In genomic region chr10:94344631-94345417, GRCm38 (mm10) we compare ENCODE assay signal across 16 mouse cellular contexts. TPM values are rescaled to one million over a fixed set of nuclear protein-coding genes. Genes with fewer than 3 reads are reported as not detected.
DNase-seq lines count a peak whose midpoint lies in the region; ATAC-seq and TF ChIP-seq lines count a peak whose summit lies in the region.
"Had no signal": no experiment of that assay in that cellular context is flagged by ENCODE, and none has a peak within 500 bp of the region (broad histone marks: within the 10 kb centered on the region; RNA-seq: fewer than 3 reads in every experiment).

No protein-coding gene starts in this region.

- peak; percentile 58; the same call in 1 of the 2 replicates for ATAC-seq in kidney, embryonic 15.5 days (replicated peaks; ENCODE audit: low FRiP score)
- peak; percentile 65 for ATAC-seq in granulocyte monocyte progenitor cell, adult 5-6 weeks (replicated peaks; ENCODE audit: poor library complexity, severe bottlenecking)
- ATAC-seq in megakaryocyte progenitor cell, adult 5-6 weeks (replicated peaks; ENCODE audit: poor library complexity), result peak; percentile 64
- no peak for ATAC-seq in inflammation-experienced regulatory T-cells, adult 6 months
- ATAC-seq: forebrain, embryonic 13.5 days; midbrain, embryonic 16.5 days had no signal

- no peaks in the 10 kb centered on the region; the same call in 1 of the 2 replicates for H3K4me1 ChIP-seq in kidney, embryonic 15.5 days
- H3K4me1 ChIP-seq in kidney, adult 2 months (ENCODE audit: control insufficient read depth, insufficient read depth, low read length), result no peaks in the 10 kb centered on the region
- H3K4me1 ChIP-seq: forebrain, embryonic 13.5 days had no signal

- peak overlapping the region; percentile 37 for H3K4me2 ChIP-seq in kidney, embryonic 15.5 days
- H3K4me2 ChIP-seq: forebrain, embryonic 13.5 days had no signal

- no peaks in the 10 kb centered on the region; the same call in 1 of the 2 replicates for H3K27me3 ChIP-seq in kidney, embryonic 15.5 days
- no peaks in the 10 kb centered on the region for H3K27me3 ChIP-seq in kidney, adult 2 months (replicated peaks; ENCODE audit: control insufficient read depth, insufficient read depth, low read length)
- H3K27me3 ChIP-seq: forebrain, embryonic 13.5 days had no signal

- WGBS in kidney, embryonic 15.5 days, result 41% methylated on average over 22 of the region's 22 CpGs
- WGBS in kidney, adult 2 months, result 53% methylated on average over 22 of the region's 22 CpGs

- no peaks in the 10 kb centered on the region for H3K36me3 ChIP-seq in kidney, embryonic 15.5 days
- no peaks in the 10 kb centered on the region for H3K36me3 ChIP-seq in kidney, adult 2 months (ENCODE audit: control insufficient read depth, insufficient read depth, low read length)

- H3K9me3 ChIP-seq in kidney, embryonic 15.5 days (replicated peaks), result no peaks in the 10 kb centered on the region
- H3K9me3 ChIP-seq: forebrain, embryonic 13.5 days had no signal

- no peak overlapping the region for H3K4me3 ChIP-seq in kidney, embryonic 15.5 days (replicated peaks)
- no peak overlapping the region for H3K4me3 ChIP-seq in kidney, adult 2 months (ENCODE audit: insufficient read depth, low read depth, low read length)
- H3K4me3 ChIP-seq: forebrain, embryonic 13.5 days had no signal

- H3K9ac ChIP-seq in kidney, embryonic 15.5 days, result no peak overlapping the region
- H3K9ac ChIP-seq: forebrain, embryonic 13.5 days had no signal

- peak; percentile 37 for DNase-seq in embryo, embryonic 9.5 days (ENCODE audit: extremely low spot score)
- DNase-seq in embryo, embryonic 10.5 days (ENCODE audit: low spot score), result no peak
- DNase-seq in kidney, adult 2 months, result no peak
- no peak for DNase-seq in adipocyte (ENCODE audit: low spot score)
- DNase-seq: adrenal gland, adult 8-10 months; kidney, adult 18-20 months; layer of hippocampus, adult 9-11 months had no signal

- TF ChIP-seq POLR2A in kidney, adult 2 months (IDR thresholded peaks at IDR 0.05; ENCODE audit: low read depth, low read length), result no peak

- no peak overlapping the region for H3K27ac ChIP-seq in kidney, embryonic 15.5 days
- no peak overlapping the region for H3K27ac ChIP-seq in kidney, adult 2 months (ENCODE audit: insufficient read depth, low read depth, low read length)
- H3K27ac ChIP-seq: forebrain, embryonic 13.5 days had no signal

- no peak for TF ChIP-seq CTCF in kidney, adult 2 months (conservative IDR thresholded peaks at IDR 0.05; ENCODE audit: insufficient read depth, insufficient read length, low read depth, low read length)

RNA-seq across cellular contexts. Expression of gene Tmcc3, which starts 33.1 kb away (rescaled TPM):
- 7.4 and 7.8 TPM in 2 replicates for polyA plus RNA-seq in kidney, embryonic 15.5 days (2015; fragmentation: Nextera tagmentation; extraction: Ambion mirVana)
- 11.2 and 11.3 TPM in 2 replicates for polyA plus RNA-seq in kidney, adult 2 months (2012; rRNA removed)
- total RNA-seq in granulocyte monocyte progenitor cell, adult 5-6 weeks (2014; fragmentation: Nextera tagmentation), result 0.58 and 1.2 TPM in 2 replicates
- total RNA-seq in granulocyte monocyte progenitor cell, adult 5-6 weeks (2017), result 0.65 and 3.1 TPM in 2 replicates
- 0.49 and 1.3 TPM in 2 replicates for total RNA-seq in megakaryocyte progenitor cell, adult 5-6 weeks (2015)
- 0.78 TPM in 1 of 2 replicates, not detected in the other for total RNA-seq in megakaryocyte progenitor cell, adult 5-6 weeks (2017)
- polyA plus RNA-seq in inflammation-experienced regulatory T-cells, adult 6 months (2017; shearing (Covaris generic)), result 1 to 10 TPM in 2 of 3 experiments, under 1 TPM in 1; 0.38 to 1.6 (median 1.0) TPM

RNA-seq across cellular contexts. Expression of gene Gm4792, which starts 46.3 kb away (rescaled TPM):
- not detected in 2 replicates for polyA plus RNA-seq in kidney, embryonic 15.5 days (2015; fragmentation: Nextera tagmentation; extraction: Ambion mirVana)
- polyA plus RNA-seq in kidney, adult 2 months (2012; rRNA removed), result not detected in 2 replicates
- not detected in 2 replicates for total RNA-seq in granulocyte monocyte progenitor cell, adult 5-6 weeks (2014; fragmentation: Nextera tagmentation)
- total RNA-seq in granulocyte monocyte progenitor cell, adult 5-6 weeks (2017), result not detected in 2 replicates
- total RNA-seq in megakaryocyte progenitor cell, adult 5-6 weeks (2015), result not detected in 2 replicates
- total RNA-seq in megakaryocyte progenitor cell, adult 5-6 weeks (2017), result not detected in 2 replicates
- not detected for polyA plus RNA-seq in inflammation-experienced regulatory T-cells, adult 6 months (2017; shearing (Covaris generic))
- total RNA-seq: adrenal gland, adult 8-10 months; gastrocnemius, postnatal 4 days; MEL had no signal
- polyA plus RNA-seq: limb, embryonic 14.5 days had no signal
